Mouse (Mus musculus) cerebellum, adult 11 months (tissue): ENCODE results near the gene Fry.

Experiments used
- DNase-seq: peaks from one replicate; pipeline ENCODE4 v3.0.0; 2022

Fry gene

GRCm38 (mm10) chr5:150347845-150348244, 229.4 kb downstream of the Fry start:
- no peak for DNase-seq

- DNase-seq = no peak
Observed at GRCm38 (mm10) chr5:150348302-150348701, 229.9 kb downstream of the Fry start.

GRCm38 (mm10) chr5:150351191-150351590, 232.7 kb downstream of the Fry start:
- DNase-seq = no peak

- no peak for DNase-seq
Observed at GRCm38 (mm10) chr5:150358671-150359070, 240.2 kb downstream of the Fry start.

GRCm38 (mm10) chr5:150362241-150362640, 243.8 kb downstream of the Fry start:
- DNase-seq = no peak

GRCm38 (mm10) chr5:150364621-150365020, 246.2 kb downstream of the Fry start:
- no peak for DNase-seq

- no peak for DNase-seq
Observed at GRCm38 (mm10) chr5:150367027-150367426, 248.6 kb downstream of the Fry start.

- no peak for DNase-seq
Observed at GRCm38 (mm10) chr5:150370291-150370690, 251.8 kb downstream of the Fry start.

GRCm38 (mm10) chr5:150370895-150371294, 252.4 kb downstream of the Fry start:
- DNase-seq = no peak

GRCm38 (mm10) chr5:150372956-150373355, 254.5 kb downstream of the Fry start:
- no peak for DNase-seq

- no peak for DNase-seq
Observed at GRCm38 (mm10) chr5:150374778-150375559, 256.5 kb downstream of the Fry start.

GRCm38 (mm10) chr5:150378586-150378985, 260.1 kb downstream of the Fry start:
- no peak for DNase-seq

- DNase-seq = no peak
Observed at GRCm38 (mm10) chr5:150380767-150381166, 262.3 kb downstream of the Fry start.

GRCm38 (mm10) chr5:150382411-150382810, 264.0 kb downstream of the Fry start:
- DNase-seq = no peak

GRCm38 (mm10) chr5:150384272-150385215, 266.1 kb downstream of the Fry start:
- DNase-seq = no peak

GRCm38 (mm10) chr5:150385224-150385623, 266.8 kb downstream of the Fry start:
- DNase-seq = no peak

- no peak for DNase-seq
Observed at GRCm38 (mm10) chr5:150388623-150389022, 270.2 kb downstream of the Fry start.

- DNase-seq = no peak
Observed at GRCm38 (mm10) chr5:150389589-150390377, 271.3 kb downstream of the Fry start.

GRCm38 (mm10) chr5:150390422-150390821, 272.0 kb downstream of the Fry start:
- no peak for DNase-seq

- no peak for DNase-seq
Observed at GRCm38 (mm10) chr5:150394645-150395044, 276.2 kb downstream of the Fry start.

- DNase-seq = no peak
Observed at GRCm38 (mm10) chr5:150402832-150403447, 284.5 kb downstream of the Fry start.

- DNase-seq = no peak
Observed at GRCm38 (mm10) chr5:150404867-150405266, 286.4 kb downstream of the Fry start.

- DNase-seq = no peak
Observed at GRCm38 (mm10) chr5:150408979-150409378, 290.5 kb downstream of the Fry start.
